Mouse (Mus musculus) lung, embryonic 16.5 days (tissue): ENCODE results near the gene 4930578C19Rik. TPM values are rescaled to one million over a fixed set of nuclear protein-coding genes. Genes with fewer than 3 reads are reported as not detected.
"Not testable (repeated sequence)": the region's sequence is repeated elsewhere in the genome, so short reads cannot be mapped to it uniquely, and the experiment has no call there.

Experiments used
- ATAC-seq: fragments of 200-750 bp; cut with Nextera tagmentation; 2 replicates; pipeline ENCODE4 v1.8.0; 2017; ENCODE audit warnings: low read depth, mild to moderate bottlenecking, moderate library complexity
- H3K27ac ChIP-seq: fragments of 300-500 bp; sonication (generic); 2 replicates; pipeline ENCODE4 v1.5.1; 2014; ENCODE audit warnings: mild to moderate bottlenecking, control low read depth, low read length
- H3K27me3 ChIP-seq: fragments of 300-500 bp; sonication (generic); 2 replicates; pipeline ENCODE4 v1.6.1; 2014; ENCODE audit warnings: low read depth, low read length, mixed read lengths; ENCODE audit not compliant: control insufficient read depth, insufficient read depth
- H3K36me3 ChIP-seq: fragments of 300-500 bp; sonication (generic); 2 replicates; pipeline ENCODE4 v1.6.1; 2014; ENCODE audit warnings: low read length; ENCODE audit not compliant: control insufficient read depth, insufficient read depth
- H3K4me1 ChIP-seq: fragments of 300-500 bp; sonication (generic); replicated peaks from 2 replicates; pipeline ENCODE4 v1.6.1; 2014; ENCODE audit warnings: low read length, mixed read lengths; ENCODE audit not compliant: control insufficient read depth, insufficient read depth
- H3K4me2 ChIP-seq: fragments of 300-500 bp; sonication (generic); 2 replicates; pipeline ENCODE4 v1.6.1; 2014; ENCODE audit warnings: low read depth, low read length, control low read depth
- H3K4me3 ChIP-seq: fragments of 300-500 bp; sonication (generic); 2 replicates; pipeline ENCODE4 v1.5.1; 2014; ENCODE audit warnings: mild to moderate bottlenecking, low read length, control low read depth
- H3K9ac ChIP-seq: fragments of 300-500 bp; sonication (generic); 2 replicates; pipeline ENCODE4 v1.6.1; 2014; ENCODE audit warnings: low read length, control low read depth
- H3K9me3 ChIP-seq: fragments of 300-500 bp; sonication (generic); 2 replicates; pipeline ENCODE4 v1.6.1; 2016; ENCODE audit warnings: low read length; ENCODE audit not compliant: control insufficient read depth
- WGBS: fragments of 180-500 bp; shearing (Covaris S2); extraction: QIAGEN DNeasy Blood & Tissue Kit; methylation state at CpG from one replicate; pipeline ENCODE4 v1.1.7; 2014; 5-methylcytosine and 5-hydroxymethylcytosine counted together
- polyA plus RNA-seq: library from polyadenylated mRNA; unstranded; fragments of >200 nt; fragmentation: Nextera tagmentation; extraction: Ambion mirVana; gene quantifications from 2 replicates; pipeline ENCODE4 v1.2.1, GENCODE M21; 2015

The 4930578C19Rik gene
- polyA plus RNA-seq, 1 experiment from 2014 or later, result 2.3 TPM

GRCm38 (mm10) chrX:18414560-18414959 lies 46.6 kb downstream of the 4930578C19Rik start:
- ATAC-seq, result no peak
- no peaks in the 10 kb centered on the region for H3K9me3 ChIP-seq
- 75% methylated on average over 2 of the region's 2 CpGs for WGBS

GRCm38 (mm10) chrX:18411071-18411840 lies 49.9 kb downstream of the 4930578C19Rik start:
- ATAC-seq, result no peak
- Histone ChIP-seq H3K4me1 (no peaks in the 10 kb centered on the region), H3K27ac (no peak overlapping the region), H3K9ac (no peak overlapping the region), H3K4me2 (no peak overlapping the region), H3K4me3 (no peak overlapping the region), H3K9me3 (no peaks in the 10 kb centered on the region), H3K36me3 (no peaks in the 10 kb centered on the region), H3K27me3 (no peaks in the 10 kb centered on the region)
- 80% methylated on average over 10 of the region's 10 CpGs for WGBS

More at GRCm38 (mm10) chrX:18414560-18414959, 46.6 kb downstream of the 4930578C19Rik start:
- no peak overlapping the region for H3K4me3 ChIP-seq
- no peaks in the 10 kb centered on the region for H3K27me3 ChIP-seq
- H3K9ac ChIP-seq, result no peak overlapping the region
- H3K4me1 ChIP-seq, result no peaks in the 10 kb centered on the region
- H3K4me2 ChIP-seq, result no peak overlapping the region
- no peaks in the 10 kb centered on the region for H3K36me3 ChIP-seq
- no peak overlapping the region for H3K27ac ChIP-seq

- H3K9me3 ChIP-seq, result no peaks in the 10 kb centered on the region
- no peak overlapping the region for H3K27ac ChIP-seq
- WGBS, result 60% methylated on average over 2 of the region's 2 CpGs
- H3K9ac ChIP-seq, result no peak overlapping the region
- H3K4me1 ChIP-seq, result no peaks in the 10 kb centered on the region
- H3K36me3 ChIP-seq, result no peaks in the 10 kb centered on the region
- H3K4me3 ChIP-seq, result no peak overlapping the region
- no peak overlapping the region for H3K4me2 ChIP-seq
- no peaks in the 10 kb centered on the region for H3K27me3 ChIP-seq
- ATAC-seq, result no peak
These were observed 51.6 kb downstream of the 4930578C19Rik start for GRCm38 (mm10) chrX:18409598-18409997.

GRCm38 (mm10) chrX:18402296-18402695 lies 58.9 kb downstream of the 4930578C19Rik start:
- Histone ChIP-seq H3K4me2 (no peak overlapping the region), H3K4me1 (no peaks in the 10 kb centered on the region), H3K27ac (no peak overlapping the region), H3K36me3 (no peaks in the 10 kb centered on the region), H3K9me3 (no peaks in the 10 kb centered on the region), H3K4me3 (no peak overlapping the region), H3K27me3 (no peaks in the 10 kb centered on the region), H3K9ac (no peak overlapping the region)
- ATAC-seq, result no peak
- 46% methylated on average over 10 of the region's 10 CpGs for WGBS

GRCm38 (mm10) chrX:18396700-18397099 lies 64.5 kb downstream of the 4930578C19Rik start:
- Histone ChIP-seq H3K4me3 (no peak overlapping the region), H3K36me3 (no peaks in the 10 kb centered on the region), H3K27ac (no peak overlapping the region), H3K9ac (no peak overlapping the region), H3K9me3 (no peaks in the 10 kb centered on the region), H3K4me1 (no peaks in the 10 kb centered on the region), H3K4me2 (no peak overlapping the region), H3K27me3 (no peaks in the 10 kb centered on the region)
- no peak for ATAC-seq
- 77% methylated on average over 2 of the region's 2 CpGs for WGBS

- ATAC-seq, H3K4me3 ChIP-seq, H3K36me3 ChIP-seq, H3K4me2 ChIP-seq, H3K9ac ChIP-seq, H3K9me3 ChIP-seq, H3K27me3 ChIP-seq, H3K27ac ChIP-seq, H3K4me1 ChIP-seq: not testable (repeated sequence)
- WGBS, result 89% methylated on average over 5 of the region's 5 CpGs
These were observed 77.0 kb downstream of the 4930578C19Rik start for GRCm38 (mm10) chrX:18384181-18384580.
